Mouse (Mus musculus): ENCODE data around the gene Recql. TPM values are rescaled to one million over a fixed set of nuclear protein-coding genes. Genes with fewer than 3 reads are reported as not detected.

Recql gene
- total RNA-seq (2022): 10 to 100 TPM; 18.4 to 30.5 (median 22.4) TPM

DNA sequence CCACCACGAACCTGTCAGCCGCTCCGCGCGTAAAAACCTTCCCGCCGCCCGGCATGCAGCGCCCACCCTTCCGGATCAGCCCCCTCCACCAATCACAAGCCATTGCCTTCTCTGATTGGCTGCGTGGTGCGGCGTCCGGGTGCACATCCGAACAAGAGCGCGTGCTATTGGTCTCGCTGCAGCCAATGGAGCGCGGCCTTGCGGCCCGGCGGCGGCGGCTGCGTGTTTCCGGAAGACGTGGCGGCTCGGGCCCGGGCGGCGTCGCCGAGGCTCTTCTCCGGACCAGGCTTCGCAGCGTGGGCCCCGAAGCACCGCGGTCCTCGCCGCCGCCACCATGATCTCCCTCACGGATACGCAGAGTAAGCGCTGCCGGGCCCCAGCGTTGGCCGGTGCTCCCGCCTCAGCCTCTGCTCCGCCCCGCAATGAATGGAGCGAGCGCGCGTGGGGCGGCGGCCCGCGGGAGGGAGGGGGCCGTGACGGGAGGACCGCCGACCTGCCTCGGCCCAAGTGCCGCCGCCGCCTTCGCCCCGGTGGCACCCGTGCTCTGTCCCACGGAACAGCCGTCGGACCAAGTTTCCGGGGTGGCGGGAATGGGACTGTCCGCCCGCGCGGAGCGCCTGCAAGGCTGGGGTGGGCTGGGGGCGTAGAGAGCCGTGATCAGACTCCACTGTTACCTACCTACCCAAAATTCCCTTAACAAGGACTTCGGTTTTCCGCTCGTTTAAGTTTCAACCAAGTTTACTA is at the start of gene Recql, which contains the start of gene Golt1b:
Gene Recql, minus strand, starts transcription at position 77 of the 744 bp plus-strand sequence.
Gene Golt1b, plus strand, starts transcription at position 211 of the 744 bp plus-strand sequence.
- peak; percentile 97 to 98 for DNase-seq (ENCODE audit: low spot score in 2 of 2)

DNA sequence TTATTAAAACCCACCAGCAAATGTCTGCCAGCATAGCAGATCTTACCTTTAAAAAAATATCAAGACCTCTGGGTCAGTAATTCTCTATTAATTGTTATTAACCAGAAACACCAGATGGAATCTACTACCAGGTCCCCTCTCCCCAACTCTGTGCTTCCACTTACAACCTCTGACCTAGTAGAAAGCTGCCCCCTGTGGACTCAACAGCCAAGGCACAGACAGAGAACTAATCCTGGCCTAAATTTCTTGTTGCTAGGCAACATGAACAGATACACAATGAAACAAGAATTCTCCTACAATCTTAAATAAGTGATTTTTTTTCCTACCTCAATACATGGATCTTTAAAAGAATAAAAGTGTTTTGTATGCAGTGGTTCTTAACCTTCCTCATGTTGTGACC is 42.2 kb upstream of the Recql start:
- no peak for DNase-seq (ENCODE audit: low spot score in 2 of 2)

DNA sequence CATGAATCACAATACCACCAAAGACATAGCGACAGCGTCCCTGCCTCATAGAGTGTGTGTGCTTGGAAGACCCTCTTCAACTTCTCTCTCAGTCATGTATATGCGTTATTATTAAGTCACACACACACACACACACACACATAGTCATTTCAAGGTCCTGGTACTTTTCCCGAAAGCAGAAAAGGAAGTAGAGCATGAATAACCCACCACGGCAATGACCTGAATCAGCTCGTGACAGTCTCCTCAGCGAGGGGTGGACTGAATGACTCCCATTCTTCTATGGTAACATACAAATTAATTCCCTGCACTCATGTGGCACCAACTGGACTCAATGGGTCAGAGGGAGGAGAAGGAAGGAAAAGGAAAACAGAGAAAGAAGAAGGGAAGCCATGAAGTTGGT is 38.1 kb upstream of the Recql start:
- DNase-seq (ENCODE audit: low spot score in 2 of 2): no peak

DNA sequence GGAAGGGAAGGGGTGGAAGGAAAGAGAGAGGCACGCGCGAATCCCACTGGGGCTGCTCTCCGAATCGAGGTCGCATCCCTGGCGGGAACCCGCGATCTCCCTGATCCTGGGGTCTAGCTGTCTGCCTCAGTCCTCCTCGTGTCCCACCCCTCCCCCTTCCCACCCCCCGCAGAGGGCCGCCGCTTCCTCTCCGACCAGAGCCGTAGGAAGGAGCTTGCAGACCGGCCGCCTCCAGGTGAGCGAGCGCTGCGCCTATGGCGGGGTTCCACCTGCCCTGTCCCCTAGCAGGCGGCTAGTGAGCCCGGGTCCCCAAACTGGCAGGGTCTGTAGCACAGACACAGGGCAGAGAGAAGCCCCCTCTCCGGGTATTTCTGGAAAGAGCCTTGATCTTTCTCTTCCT is 27.7 kb upstream of the Recql start:
- no peak for DNase-seq (ENCODE audit: low spot score in 2 of 2)

DNA sequence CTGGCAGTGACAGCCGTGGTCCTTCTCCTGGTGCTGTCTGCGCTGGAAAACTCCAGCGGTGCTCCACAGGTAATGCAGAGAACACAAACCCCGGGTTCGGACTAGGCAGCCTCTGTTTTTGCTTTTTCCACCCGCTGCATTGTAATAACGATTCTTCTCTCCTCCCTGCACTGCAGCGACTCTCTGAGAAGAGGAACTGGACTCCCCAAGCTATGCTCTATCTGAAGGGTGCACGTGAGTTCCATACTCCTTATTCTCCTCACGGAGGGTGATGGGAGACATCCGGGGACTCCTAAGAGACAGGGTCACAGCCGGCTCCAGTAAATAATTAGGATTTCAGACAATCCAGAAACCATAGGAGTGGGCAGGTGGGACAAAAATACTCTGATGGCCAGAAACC is 27.0 kb upstream of the Recql start:
- DNase-seq (ENCODE audit: low spot score in 2 of 2): no peak

DNA sequence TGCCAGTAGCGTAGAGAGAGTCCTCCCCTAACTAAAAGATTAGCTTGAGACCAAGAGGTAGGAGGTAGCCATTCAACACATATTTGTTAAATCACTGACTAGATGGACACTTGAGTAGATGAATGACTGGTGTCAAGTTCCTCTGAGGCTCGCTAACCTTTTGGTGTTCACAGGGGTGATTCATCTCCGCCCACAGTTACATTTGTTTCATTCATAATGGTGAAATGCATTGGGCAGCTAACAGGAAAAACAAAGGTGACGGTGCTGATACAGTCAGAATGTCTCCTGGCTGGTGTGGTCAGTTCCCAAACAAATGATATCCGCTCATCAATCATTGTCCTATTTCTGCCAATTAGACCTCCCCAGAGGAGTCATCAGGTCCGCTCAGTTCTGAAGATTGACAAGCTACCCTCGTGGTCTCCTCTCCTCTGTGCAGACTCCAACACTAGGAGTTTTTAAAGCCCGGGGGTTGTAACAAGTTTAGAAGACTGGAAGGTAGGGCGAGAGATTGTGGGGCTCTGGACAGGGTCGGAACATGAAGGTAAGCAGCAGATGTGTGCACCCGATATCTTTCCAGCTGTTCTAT is 26.1 kb upstream of the Recql start, which contains the start of gene Spx:
Gene Spx, plus strand, starts transcription at position 536 of the 586 bp plus-strand sequence.
- DNase-seq (ENCODE audit: low spot score in 2 of 2): no peak

DNA sequence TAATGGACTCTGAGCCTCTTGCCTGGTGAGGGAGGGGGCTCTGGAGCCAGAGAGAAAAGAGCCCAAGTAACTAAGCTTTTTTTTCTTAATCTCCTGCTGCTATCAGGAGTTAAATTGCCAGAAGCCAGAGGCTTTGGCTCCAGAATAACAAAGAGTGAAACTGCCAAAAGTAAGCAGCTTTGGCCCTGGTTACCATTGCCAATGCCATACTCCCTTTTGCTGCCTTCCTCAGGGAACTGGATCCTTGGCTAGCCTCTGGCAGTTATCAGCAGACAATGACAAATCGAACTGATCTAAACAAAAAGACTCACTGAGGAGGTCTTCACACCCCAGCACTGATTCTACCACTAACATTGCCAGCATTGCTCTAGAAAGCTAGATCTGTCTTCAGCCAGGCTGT is 24.3 kb upstream of the Recql start:
- no peak for DNase-seq (ENCODE audit: low spot score in 2 of 2)

DNA sequence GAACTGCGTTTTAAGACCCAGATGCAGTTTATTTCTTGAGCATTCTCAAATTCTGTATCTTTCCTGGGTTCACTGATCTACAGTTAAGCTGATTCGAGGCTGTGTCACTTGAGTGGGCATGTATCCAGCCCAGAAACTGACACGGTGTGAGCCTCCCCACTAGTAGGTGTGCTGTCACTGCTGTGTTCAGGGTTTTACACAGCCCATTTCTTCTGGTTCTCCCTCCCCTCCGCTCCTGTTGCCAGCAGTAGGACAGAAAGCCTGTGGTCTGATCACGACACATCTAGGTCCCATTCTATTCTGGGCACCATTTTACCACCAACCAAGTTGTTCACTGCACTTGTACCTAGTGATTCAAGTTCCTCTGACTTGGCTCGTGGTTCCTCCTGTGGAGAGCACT is 8.9 kb upstream of the Recql start:
- no peak for DNase-seq (ENCODE audit: low spot score in 2 of 2)

DNA sequence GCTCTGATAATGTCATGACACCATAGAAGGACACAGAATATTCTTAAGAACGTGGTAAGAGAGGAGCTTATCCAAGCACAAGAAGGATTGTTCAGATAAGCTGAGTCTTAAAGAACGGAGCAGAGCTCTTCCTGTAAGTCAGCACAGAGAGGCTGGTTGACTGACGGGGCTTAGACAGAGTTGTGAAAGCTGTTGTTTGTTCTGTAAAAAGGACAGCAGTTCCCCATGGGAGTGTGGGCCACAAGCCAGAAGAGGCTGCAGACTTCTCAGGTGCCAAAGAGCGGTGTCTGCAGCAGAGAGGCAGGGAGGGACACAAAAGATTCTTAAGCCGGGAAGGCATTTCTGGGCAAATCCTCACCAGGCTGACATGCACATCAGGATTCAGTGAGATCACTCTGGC is 7.8 kb upstream of the Recql start:
- no peak for DNase-seq (ENCODE audit: low spot score in 2 of 2)

DNA sequence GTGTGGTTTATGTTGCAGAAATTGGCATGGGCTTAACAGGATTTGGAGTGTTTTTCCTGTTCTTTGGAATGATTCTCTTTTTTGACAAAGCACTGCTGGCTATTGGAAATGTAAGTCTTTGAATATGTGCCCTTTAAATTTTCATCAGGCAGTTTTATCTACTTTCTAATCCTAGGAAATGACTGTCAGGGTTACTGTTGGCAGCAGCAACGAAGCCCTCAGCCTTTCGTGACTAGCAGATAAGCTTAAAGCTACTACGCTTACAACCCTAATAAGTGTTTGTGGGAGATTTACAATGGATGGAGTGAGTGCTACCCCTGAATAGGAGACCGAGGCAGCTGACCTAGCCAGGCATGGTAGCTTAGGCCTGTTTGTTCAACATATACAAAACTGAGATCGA is 5.4 kb upstream of the Recql start:
- no peak for DNase-seq (ENCODE audit: low spot score in 2 of 2)

DNA sequence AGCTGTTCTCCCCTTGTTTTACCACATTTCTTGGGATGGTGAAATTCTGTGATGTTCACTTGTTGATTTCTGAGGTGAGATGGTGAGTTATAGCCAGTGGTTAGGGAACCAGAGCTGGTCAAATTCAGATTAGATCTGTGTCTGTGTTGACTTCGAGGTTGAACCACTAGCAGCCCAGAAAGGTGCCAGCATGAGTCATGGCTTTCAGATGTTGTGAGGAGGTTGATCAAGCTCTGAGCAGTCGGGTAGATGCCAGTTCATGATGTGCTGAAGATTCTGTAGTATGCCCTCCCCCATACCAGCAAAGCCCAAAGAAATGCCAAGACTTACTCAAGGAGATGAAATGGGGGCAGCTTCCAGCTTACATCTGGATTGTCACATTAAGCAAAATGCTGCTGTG is 2.2 kb upstream of the Recql start:
- DNase-seq (ENCODE audit: low spot score in 2 of 2): no peak

DNA sequence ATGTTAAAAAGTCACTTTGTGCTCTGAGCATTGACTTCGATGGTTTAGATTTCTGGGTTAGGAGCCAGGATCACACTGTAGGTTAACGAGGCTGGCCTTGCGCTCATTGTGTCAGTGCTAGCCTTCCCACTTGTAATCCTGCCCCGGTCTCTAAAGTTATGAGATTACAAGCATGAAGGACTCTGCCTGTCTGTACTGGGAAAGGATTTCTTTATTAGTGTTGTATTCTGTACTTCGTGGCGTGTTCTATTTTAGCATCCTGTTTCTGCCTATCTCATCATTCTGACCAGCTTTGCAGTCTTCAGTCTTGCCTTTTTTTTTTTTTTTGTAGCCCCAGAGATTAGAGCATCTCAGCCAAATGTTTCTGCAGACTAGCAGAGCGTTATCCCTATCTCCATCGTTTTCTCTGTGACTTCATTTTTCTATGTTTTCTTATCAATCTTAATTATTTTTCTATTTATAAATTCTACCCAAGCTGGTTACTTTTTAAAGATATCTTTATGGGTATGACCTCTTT is 926 bp upstream of the Recql start:
- no peak for DNase-seq (ENCODE audit: low spot score in 2 of 2)

DNA sequence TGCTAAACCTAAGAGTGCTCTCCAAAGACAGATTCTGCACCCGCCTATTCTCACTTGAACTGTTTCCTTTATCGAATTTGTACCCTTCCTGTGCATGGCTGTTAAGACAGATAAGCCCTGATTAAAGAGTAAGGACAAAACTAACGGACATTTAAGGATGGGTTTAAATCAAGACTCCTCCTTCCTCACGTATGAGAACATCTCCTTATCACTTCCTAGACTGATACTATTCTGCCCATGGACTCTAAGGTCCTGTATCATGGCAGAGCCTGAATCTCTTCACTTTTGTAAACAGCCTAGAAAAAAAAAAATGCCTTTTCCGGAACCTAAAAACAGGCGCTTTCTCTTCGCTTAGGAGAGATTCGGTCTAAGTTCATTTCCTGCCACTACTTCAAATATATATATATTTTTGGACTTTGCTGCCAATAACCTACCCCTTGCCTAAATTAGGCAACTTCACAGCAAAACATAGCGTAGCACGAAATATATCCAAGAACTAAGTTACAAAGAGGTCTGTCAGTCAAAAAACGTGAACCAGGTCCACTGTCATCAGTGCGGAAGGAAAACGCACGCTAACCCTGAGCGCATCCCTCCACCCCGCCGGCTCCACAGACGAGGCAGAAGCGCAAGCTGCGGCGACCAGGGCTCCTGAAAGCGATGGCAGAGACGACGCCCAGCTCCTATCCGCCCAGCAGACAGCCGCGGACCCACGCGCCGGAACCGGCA is 439 bp downstream of the Recql start:
- no peak for DNase-seq (ENCODE audit: low spot score in 2 of 2)

DNA sequence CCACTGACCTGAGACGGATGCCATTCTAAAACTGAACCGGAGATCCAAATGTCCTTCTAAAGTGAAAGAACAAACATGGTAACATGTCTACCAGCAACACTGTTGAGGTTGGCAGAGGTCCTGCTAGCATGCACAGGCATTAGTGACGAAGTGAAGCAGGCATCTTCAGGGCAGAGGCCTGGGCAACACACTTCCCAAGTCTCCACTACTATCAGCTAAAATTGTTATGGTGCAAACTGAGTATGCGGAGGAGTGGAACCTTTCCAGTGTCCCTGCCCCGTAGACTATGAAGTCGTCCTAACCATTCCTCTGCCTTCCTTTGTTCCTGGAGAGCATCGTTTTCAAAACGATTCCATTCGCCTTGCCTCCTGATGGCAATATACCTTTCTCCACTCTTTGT is 2.4 kb downstream of the Recql start:
- DNase-seq (ENCODE audit: low spot score in 2 of 2): no peak

DNA sequence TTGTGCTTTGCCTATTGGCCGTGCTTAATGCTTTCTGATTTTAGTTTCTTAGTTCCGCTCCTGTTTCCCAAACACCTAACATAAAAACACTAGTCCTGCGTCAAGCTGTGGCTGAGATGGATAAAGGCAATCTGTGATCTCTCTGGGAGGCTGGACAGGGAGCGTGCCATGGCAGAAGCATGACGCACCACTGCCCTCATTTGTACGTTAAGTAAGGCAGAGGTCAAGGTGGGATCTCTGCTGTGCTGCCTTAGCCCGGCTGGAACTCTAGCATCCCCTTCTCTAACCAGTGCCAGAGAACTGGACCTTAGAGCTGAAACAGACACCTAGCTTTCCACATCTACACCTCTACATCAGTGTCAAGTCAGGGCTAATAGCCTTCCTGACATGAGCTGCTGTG is 5.3 kb downstream of the Recql start:
- DNase-seq (ENCODE audit: low spot score in 2 of 2): no peak

DNA sequence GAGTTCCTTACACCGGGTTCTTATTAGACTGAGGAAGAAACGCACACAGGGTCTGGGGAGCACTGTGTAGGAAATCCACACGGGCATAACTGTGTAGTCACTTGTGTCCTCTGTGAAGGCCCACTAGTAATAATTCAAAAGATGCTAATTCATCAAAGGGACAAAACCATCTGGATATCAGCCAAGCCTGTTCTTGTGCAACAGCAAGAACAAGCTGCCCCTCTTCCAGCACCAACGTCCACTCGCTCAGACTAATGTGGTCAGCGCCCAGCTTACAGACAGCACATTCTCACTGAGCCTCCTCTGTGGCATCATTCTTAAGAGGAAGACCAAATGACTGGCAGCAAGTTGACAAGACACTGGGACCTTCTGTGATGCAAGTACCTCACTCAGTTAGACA is 6.9 kb downstream of the Recql start:
- no peak for DNase-seq (ENCODE audit: low spot score in 2 of 2)

DNA sequence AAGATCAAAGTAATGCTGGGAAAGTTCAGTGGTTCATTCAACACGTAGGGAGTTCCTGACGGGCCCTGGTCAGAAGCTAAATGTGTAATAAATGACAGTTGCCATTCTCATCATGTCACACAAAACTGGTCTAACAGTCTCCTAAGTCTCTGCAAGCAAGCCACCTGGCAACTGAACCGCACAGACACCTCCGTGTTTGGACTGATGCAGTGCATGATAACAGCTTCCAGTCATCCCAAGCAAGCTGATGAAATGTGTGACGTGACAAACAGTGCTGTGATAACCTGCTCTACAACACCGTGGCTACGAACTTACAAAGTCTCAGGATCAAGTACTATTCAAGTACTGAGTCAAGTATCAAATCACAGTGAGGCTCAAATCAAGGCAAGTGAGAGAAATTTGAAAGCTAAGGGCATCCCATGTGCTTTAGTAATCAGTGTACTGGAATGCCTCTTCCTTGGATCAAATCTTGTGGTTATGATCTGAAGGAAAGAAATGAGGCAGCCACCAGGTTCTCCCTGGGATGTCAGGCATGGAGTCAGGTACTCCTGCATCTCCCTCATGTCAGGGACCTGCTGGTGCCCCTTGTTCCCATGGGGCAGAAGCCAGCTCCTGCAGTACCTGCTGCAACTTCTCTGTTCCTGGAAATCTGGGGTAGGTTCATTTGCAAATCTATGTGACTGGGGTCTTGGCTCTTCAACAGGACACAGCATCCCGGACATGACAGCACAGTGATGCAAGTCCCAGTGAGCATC is 8.1 kb downstream of the Recql start:
- no peak for DNase-seq (ENCODE audit: low spot score in 2 of 2)

DNA sequence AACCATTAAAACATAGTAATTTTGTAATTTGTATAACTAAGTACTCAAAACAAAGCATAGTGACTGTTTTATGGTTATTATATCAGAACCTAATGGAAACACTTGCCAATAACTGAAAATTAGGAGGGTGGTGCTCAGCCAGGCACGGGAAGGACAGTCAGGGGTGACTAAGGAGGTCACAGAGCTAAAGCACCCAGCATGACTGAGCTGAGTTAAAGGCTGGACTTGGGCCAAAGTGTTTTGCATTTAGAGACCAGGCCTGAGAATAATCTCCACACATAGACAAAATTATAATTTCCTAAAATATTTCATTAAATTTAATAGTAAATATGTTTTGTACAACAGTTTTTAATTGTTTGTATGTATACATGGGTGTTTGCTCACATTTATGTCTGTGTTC is 9.8 kb downstream of the Recql start:
- no peak for DNase-seq (ENCODE audit: low spot score in 2 of 2)

DNA sequence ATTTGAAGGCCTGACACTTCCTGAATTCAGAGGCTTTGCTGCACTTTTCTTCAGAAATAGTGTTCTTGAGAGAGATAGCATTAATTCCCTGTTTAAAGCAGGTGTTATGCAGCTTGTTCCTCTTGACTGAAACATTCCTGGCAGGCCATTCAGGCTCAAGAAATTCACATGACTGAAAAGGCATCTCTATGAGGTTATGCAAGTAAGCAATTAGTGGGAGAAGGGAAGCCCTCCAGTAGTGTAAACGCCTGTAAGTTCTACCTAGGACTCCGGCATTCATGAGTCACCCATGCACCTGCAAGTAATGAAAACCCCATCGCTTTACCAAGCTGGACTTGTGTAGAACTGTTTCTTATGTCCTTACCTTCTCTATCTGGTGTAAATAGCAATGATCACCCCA is 17.3 kb downstream of the Recql start:
- no peak for DNase-seq (ENCODE audit: low spot score in 2 of 2)

DNA sequence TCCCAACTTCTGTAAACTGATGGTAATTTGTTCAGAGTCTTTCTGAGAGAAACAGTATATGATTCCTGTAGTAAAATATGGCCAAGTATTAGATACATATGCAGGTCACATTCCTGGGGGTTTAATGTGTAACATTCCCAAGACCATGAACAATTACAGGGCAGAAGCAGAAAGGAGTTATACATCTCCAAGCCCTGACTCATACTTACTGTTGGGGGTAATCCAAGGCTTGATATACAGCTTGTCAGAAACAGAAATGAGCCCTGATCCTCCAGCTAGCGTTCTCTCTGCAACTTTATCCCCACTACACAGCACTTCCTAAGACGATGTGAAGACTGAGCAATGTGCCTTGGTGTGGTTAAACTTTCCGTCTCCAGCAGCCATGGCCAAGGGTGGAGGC is 19.3 kb downstream of the Recql start:
- no peak for DNase-seq (ENCODE audit: low spot score in 2 of 2)

DNA sequence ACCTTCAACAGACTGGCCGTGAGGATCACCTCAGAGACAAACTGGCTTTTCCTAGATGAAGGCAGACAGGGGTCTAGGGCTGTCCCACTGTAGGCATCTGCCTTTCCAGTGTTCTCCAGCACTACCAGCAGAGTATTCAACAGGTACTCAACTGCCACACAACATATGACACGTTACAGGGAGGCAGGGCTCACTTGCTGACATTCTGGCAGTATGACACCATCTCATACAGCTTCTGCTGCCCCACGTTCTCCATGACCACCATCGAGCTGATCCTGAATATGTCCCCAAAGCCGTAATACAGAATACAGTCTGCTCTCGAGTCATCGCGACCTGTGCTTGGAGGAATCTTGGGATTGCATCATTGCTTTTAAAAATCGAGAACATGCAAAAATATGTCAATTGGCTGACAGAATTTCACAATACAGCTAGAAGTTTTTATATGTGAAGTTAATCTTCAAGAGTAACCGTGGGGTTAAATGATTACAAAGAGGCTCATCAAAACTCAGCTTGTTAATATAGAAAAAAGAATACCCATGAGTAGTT is 20.3 kb downstream of the Recql start:
- DNase-seq (ENCODE audit: low spot score in 2 of 2): no peak

Data from left cerebral cortex, adult 8-10 months (tissue).